Mouse (Mus musculus) right cerebral cortex, postnatal 25 days (tissue): Measurements from ENCODE around the gene Adgrb3.

Experiments used
- DNase-seq: peaks from one replicate; pipeline ENCODE4 v3.0.0; 2022

The Adgrb3 gene

DNA sequence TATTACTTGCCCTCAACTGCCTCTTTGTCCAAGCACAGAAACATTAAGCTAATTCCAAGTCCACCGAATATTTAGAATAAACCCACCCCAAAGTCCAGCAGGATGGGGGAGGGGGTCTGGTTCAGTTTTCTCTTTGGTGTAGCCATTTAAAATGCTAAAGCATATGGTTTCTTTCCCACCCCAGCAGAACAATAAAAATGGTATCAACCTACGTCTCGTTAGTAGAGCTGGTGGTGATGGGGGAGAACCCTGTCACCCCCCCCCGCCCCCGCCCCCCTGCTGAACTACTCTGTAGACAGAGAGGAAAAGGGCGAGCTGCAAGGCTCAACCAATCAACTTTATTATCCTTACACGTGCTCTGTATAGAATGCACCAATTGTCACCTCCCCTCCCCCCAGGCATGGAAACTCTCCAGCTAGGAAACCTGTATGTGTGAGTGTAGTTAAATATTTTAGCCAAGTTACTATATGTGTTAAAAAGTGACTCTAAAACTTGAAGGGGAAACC, 600.2 kb downstream of the Adgrb3 start:
- DNase-seq = peak; percentile 21

DNA sequence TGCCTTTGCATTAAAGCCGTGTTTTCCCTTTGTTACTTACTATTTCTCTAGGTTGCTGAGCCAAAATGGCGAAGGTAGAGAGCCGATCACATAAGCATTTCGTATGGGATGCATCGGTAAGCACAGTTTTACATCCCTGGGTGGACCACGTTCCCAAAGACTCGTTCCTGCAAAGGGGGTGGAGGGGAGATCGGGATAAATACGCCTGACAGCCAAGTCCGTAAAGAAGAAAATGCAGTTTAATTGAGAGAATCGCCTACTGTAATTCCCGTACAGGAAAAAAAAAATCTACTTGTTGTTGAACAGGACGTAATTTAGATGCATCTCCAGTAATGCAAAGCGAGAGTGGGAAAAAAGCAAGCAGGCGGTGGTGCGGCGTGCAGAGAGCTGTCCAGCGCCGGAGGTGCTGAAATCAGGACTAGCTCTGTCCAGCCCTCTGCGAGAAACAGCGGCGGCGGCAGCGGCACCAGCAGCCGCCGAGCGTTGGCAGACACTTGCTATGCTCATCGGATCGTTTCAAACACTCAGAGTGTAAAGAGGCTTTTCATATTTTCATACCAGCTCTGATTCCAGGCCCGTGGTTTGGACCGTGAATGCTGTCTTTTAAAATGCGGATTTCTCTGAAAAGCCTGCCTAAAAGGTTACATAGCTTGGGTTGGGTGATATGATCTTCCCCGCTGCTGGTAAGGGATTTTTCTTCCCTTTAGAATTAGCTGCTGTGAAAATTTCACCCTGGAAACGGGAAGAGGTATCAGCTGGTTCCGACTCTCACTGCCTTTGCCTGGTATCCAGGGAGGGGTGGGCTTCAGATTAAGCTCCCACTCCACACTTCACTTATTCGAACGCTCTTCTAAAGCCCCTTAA, 600.9 kb downstream of the Adgrb3 start:
- peak; percentile 67 for DNase-seq

DNA sequence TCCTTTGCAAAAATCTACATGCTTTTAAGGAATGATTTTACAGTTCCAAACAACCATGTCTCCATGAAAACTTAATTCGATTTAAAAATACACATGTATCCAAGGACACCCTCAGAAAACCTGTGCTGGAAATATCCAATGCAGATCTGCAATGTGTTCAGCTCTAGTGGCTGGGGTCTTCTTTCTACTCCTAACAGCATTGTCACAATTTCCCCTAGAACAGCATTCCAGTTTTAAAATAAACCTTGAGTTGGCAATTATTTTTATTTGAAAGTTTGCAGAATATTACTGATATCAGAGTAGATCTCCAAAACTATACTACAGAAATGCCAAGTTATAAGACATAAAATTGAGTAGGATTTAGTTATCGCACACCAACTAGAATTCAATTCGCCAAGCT, 601.6 kb downstream of the Adgrb3 start:
- DNase-seq = no peak

DNA sequence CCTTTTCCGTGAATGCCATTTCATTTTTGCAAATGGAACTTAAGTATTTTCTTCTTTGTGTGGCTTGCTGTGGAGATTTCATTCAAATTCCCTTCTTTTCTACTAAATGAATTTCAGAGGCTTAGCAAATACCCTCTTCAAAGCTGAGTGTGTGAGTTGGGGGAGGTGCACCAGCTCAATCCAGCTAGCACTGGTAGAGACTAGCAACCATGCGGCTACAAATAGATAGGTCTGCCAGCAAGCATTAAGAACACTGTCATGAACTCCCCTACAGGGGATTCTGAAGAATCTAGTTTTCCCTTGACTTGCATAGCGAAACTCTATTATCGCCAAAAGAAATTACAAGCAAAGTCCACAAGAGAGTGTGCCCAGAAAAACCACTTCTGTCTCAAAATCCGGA, 624.9 kb downstream of the Adgrb3 start:
- no peak for DNase-seq

DNA sequence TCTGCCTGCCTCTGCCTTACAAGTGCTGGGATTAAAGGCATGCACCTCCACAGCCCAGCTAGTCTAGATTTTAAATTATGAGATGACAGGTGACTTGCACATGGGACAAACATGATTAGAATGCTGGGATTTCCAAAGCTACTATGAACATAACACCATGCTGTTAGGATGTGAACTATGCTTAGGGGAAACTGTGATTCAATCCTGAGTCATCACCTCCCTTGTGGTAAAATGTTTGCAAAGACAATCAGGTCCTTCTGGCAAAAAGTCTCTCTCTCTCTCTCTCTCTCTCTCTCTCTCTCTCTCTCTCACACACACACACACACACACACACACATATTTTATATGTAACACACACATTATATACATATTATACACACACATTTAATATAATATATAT, 630.1 kb downstream of the Adgrb3 start:
- DNase-seq = no peak

DNA sequence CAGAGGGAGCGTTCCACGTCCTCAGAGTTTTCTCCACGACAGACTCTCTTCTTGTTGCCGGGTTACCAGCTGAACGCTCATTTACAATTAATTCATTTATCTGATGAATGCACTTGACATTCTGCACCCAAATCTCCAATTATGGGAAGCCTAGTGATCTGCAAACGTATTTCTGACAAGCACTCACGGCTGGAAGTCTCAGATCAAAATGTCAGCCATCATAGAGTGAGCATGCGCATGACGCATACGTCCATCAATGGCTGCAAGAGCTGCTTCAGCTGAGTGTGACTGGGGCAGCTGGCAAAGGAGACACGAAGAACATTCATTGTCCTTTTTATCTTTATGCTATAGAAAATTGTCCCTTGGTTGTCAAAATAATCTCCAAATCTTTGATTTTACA, 637.5 kb downstream of the Adgrb3 start:
- no peak for DNase-seq

DNA sequence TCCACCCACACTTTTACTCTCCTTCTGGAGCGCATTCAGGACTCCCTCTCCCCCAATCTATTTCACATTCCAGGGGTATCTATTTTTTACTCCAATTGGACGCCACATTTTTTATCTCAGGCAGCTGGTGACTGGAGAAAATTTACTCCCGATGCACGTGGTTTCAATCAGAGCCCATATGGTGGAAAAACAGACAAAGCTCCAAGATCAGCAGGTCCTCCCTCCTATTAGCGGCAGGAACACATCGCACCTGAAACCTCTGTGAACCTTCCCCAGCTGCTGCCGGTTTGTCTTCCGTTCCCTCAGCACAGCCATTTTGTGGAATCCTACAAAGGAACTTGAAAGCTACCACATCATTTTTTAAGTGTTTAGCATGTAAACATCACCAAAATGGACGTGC, 640.2 kb downstream of the Adgrb3 start:
- DNase-seq = no peak

DNA sequence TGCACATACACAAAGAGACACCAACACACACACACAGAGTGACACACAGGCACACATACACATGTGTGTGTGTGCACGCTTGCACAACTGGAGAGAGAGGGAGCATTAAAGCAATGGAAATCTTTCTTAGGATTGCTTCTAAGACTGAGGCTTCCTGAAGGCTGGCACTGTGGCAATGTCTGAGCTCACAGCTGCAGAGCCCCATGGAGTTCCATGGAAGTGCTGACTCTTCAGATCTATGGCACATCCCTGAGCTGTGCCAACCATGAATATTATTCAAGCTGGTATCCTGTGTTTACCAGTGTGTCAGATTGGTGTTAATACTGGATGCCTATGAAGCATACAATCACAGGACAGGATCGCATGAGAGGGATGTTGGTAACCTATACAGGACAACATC, 643.6 kb downstream of the Adgrb3 start:
- DNase-seq = no peak

DNA sequence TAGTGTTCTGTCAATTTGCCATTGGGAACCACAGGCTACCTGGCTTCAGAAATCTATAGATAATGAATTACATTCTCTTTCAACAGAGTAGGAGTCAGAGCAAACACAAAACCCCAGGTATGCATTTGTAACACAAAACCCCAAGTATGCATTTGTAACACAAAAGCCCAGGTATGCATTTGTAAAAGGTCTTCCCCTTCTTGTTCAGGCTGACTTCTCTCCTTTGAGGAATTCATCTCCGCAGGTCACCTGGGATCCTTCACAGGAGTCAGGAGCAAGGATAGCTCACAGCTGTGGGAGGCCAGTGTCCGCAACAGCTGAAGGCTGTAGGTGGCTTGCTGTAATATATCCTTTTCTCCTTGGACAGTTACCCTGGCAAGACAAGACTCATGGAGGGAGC, 647.6 kb downstream of the Adgrb3 start:
- no peak for DNase-seq

DNA sequence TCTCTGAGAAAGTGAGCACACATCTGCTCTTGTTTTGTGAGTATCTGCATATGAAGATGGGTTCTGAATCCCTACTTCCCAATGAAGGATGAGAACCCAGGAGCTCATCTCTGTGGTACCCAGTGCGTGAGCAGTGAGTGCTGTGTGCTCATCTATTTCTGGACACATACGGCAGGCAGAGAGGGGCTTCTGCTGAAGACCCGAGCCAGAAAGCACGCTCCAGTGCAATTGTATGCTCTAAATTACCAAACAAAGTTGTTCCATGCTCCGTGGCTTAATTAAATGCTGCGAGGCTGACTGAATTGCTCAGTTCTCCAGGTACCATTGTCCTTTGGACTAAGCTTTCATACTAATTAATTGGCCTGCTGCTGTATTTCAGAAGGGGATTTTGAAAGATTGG, 648.9 kb downstream of the Adgrb3 start:
- DNase-seq = no peak

DNA sequence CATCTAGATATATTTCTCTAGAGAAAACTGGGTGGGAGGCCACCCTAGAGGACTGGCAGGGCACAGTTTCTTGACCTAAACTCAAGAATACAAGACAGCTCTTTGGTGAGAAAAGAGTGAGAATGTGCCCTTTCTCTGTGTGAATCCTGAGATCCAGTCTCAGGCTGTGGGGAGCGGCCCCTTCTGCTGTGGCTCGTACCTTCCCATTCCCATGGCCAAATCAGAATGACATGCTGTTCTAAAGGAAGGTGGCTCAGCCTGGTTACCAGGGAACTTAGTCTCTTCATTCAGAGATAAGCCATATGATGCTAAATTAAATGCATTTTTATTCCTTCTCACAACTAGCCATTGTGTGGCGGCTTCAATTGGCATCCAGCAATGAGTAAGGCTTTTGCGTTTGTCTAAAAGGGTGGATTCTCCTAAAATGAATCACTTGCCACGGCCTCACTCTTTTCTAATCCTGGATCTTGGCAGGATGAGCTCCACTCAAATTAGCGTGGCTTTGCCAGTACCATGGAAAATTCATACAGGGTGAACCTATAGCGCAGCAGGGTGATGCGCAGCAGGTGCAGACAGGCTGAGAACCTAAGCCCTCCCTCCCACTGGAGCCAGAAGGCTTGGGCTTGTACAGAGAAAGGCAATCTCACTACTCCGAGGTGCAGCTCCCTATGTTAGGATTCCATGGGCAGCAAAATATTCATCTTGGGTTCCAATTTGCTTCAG, 649.5 kb downstream of the Adgrb3 start:
- peak; percentile 65 for DNase-seq

DNA sequence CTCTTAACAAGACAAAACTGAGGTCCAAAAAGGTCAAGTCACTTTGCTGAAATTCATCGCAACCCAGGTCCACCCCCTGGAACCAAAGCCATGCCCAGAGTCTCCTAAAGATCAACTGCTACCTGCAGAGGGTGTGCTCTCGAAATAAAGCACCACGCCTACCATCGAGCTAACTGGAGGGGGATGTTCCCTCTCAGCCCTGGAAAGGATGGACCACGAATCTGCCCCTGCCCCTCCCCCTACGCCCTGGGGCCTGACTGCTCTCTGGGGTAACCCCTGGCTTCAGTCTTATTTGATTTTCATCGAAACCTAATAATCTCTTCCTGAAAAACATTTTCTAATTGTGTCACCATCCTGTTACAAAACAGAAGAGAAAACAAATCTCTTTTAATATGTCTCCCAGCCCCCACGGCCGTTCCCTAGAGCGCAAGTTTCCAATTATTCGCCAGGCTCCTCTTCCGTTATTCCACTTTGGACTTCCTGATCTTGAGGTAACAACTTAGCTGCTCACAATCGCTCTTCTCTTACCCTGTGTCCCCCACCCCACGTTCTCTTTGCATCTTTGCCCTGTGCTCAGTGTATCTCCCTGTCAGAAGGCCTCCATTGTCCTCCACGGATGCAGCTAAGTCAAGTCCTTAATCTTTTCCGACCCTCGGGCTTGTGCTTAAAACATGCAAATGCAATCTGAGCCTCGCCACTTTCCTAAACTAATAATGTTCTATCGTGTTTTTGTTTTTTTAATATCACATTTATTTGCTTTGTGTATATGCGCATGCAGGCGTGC, 651.0 kb downstream of the Adgrb3 start:
- DNase-seq = no peak

DNA sequence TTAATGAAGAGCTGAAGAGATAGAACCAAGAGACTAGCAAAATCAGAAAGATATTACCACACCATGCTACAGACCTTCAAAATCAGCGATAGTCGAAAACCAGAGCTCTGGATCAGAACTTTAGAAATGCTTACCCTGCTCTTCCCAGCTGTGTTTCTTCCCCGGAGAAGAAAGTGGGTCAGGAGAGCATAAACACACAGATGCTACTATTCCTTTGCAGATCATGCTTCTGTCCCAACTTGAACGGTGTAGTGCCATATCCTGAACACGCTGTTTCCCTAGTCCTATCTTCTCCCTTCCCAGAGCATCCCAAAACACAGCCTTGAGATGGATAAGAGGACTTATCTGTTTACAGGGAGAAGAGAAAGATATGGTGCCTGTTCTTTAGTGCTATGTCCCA, 662.4 kb downstream of the Adgrb3 start:
- no peak for DNase-seq

DNA sequence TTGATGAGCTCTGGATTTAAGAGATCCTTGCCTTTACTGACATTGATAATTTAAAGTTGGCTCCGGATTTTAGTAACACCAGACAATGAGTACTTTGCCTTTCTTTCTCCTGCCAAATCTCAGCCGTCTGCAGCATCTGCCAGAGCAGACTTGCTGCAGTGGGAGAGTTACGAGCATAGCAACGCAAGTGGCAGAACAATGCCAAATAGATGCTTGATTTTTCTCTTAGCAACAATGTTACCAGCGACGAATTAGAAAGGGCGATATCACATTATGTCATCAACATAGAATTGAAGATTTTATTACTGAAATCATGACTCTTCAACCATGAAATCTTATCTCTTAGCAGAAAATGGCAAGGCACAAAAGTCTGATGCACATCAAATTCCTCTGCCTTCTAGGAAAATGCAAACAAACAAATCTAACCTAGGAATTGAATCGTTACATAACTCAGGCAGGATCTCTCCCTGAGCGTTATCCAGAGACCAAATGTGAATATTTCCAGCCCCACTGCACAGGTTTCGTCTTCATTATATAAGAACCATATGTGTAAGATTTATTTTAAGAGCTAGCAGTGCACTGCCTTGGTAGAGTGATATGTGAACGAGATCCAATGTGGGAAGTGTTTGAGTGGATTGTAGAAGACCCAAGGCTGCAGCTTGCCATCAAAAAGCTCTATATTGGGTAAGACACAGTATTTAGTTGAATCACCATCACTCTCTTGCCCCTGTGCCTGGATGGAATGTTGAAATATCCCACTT, 663.3 kb downstream of the Adgrb3 start:
- DNase-seq = peak; percentile 53

DNA sequence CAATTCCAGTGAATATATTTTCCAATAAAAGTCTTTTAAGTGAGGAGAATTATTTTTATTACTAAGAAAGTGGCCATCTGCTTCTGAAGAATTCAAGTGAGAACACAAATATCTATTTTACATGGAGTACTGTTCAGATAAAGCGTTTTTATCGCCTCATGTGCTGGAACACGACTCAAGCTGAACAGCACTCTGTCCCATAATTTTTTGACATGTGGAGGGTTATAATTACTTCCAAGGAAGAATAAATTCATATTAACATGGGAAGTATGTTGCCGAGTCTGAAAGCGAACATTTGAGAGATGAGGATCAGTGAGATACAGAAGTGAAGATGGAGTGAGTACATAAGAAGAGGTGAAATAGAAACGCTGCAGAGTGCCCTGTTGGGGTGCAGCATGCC, 665.9 kb downstream of the Adgrb3 start:
- no peak for DNase-seq

DNA sequence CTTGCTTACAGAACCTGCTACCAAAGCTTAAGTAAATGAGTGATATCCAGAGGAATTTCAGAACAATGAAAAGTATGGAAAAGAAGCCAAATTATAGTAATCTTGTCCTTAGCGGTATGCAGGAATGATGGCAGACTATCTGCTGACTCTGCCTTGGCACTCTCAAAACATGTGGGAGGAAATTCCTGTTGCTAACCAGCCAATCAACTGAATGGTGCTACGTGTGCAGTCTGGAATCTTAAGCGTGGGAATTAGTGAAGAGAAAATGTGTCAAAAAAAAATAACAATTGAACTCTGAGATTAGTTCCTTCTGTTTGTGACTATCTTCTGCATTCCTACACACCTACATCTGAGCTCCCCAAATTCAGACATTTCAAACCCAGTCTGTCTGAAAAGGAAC, 683.3 kb downstream of the Adgrb3 start:
- DNase-seq = peak; percentile 33

DNA sequence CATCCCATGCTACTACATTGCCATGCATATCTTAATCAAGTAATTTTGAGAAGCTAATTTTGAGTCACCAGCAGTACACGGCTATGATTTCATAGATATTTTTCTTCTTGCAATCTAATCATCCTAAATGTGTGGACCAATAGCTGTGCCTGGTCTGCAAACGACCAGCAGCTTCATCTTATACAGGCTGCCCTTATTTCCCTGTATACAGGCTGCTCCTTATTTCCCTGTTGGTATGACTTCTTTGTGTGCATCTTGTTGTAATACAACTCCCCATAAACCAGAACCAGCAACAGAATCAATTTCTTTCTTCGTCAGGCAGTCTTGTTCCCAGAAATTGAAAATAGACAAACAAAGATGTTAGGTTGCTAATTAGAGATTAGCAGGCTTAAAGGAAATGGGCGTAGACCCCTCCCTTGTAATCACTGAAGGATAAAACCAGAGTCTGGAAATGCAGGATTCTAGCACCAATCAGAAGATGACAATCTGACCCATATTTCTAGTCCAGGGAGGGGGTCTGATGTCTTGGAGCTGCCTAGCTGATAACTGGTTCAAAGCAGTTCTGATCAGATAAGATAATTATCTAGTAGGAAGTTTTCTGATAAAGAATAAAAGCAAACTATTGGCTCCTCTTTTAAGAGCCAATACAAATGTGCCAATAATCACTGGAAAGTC, 697.2 kb downstream of the Adgrb3 start:
- no peak for DNase-seq

DNA sequence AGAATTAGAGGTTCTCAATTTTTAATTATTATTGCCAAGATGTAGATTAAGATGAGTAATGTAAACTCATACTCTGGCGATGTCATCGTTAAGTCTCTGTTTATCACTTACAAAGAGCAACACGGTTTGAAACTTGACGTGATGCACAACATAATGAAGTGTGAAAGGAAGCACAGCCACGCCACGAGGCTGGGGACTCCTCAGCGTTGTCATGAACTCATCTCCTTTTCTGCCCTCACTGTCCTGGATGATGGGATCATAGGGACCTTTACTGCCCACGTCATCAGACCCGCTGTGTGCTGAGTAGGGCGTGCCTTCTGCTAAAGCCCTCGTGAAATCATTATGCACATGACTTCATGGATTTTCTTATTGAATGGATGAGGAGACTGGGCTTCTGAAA, 714.0 kb downstream of the Adgrb3 start:
- no peak for DNase-seq

DNA sequence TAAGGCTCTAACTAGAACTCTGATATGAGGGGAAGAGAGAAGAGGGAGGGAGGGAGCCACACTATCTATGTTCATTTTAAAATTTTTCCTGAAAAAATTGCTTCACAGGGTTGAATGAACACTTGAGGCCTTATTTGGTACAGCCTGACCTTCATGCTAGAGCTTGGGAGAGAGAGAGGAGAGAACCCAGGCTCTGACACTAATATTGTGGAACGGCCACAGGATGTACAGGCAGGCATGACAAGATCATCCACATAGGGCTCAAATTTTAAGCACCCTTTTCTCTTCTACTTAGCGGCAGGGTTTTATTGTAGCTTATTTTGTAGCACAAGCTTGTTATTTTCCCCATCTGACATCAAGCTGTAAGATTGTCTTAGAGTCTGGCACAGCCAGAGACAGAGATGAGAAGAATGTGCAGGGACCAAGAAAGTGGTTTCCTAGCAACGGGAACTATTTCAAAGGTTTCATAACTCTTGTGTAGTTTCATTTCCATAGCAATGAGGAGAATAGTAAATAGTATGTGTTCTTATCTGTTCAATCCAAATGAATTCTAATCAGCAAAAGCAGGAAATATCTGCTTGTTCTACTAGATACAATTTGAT, 721.9 kb downstream of the Adgrb3 start:
- DNase-seq = no peak

DNA sequence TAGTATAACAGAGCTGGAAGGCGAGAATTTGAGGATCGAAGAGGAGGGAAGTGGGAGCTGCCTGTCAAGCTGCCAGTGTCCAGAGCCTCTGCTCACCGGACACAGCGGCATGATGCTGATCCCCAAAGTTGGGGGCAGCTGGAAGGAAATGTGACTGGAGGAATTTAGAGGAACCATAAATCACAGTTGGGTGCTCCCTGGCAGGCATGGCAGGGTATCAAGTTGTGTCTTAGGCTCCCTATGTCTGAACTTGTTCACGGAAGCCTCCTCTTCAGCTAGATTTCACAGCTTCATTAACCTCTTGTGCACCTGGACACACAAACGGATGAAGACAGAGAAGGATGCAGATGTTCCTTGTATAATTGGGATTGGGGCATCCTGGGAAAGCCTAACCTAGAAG, 722.8 kb downstream of the Adgrb3 start:
- no peak for DNase-seq

DNA sequence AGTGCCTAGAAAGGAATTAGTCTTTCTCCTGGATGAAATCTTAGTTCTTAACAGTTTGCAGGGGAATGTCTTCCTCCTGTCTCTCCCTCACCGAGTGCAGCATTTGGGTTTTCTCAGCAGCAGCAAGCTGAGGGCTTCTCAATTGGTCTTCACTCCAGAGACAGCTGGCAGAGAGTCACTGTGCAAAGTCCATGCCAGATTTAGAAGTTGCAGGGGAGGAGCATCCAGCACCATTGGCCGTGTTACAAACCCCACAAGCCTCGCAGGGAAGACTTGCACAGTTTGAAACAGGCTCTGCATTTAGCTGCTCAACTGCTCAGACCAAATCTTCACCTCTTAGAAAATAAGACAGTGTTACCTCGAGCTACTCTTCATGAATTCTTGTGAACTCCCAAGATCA, 724.1 kb downstream of the Adgrb3 start:
- DNase-seq = peak; percentile 86
